Mouse (Mus musculus) frontal cortex, adult (tissue): ENCODE data around the gene Pnp2.
"Not testable (repeated sequence)": the region's sequence is repeated elsewhere in the genome, so short reads cannot be mapped to it uniquely, and the experiment has no call there.

Source experiments
- ATAC-seq: cut with Nextera tagmentation; 2 replicates; pipeline ENCODE4 v1.9.2; 2017; ENCODE audit warnings: mild to moderate bottlenecking, moderate library complexity, mixed read lengths; ENCODE audit not compliant: low TSS enrichment

The Pnp2 gene

DNA sequence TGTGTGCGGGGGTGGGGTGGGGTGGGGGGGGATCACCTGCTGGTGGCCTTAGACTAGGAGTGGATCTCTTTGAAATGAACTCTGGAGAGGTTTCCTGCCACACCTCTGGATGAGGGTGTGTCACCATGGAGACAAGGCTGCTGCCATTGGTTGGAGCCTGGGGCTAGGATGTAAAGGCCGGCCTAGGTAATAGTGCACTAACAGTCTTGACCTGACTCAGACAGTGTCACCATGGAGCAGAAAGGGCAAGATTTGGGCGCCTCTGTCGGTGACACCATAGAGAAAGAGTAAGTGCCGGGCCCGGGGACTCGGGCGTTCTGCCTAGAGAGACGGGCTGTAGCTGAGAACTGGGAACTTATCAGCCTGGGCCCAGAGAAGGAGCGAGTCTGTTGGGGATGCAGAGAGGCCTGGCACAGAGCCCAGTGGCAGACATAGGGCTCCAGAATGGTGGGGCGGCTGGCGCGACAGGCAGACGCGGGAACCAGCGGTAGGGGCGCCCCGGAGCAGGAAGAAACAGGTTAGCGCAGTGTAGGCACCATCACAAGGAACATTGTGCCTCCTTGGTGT lies at the start of gene Pnp2:
Gene Pnp2 (plus strand): TSS at position 51 of the 567 bp plus-strand sequence.
- ATAC-seq: peak; percentile 92

DNA sequence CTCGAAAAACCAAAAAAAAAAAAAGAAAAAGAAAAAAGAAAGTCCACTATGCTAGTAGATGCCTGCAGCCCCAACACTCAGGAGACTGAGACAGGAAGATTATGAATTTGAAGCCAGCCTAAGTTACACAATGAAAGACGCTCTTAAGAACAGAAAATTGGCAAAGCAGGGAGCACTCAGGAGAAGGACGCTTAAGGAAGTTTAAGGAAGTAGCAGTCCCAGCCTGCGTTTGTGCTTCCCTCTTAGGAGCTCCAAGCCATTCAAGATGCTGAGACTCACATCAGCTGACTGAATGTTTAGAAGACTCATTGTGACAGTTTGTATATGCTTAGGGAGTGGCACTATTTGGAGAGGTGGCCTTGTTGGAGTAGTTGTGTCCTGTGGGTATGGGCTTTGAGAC lies 47.7 kb upstream of the Pnp2 start:
- ATAC-seq: no peak

DNA sequence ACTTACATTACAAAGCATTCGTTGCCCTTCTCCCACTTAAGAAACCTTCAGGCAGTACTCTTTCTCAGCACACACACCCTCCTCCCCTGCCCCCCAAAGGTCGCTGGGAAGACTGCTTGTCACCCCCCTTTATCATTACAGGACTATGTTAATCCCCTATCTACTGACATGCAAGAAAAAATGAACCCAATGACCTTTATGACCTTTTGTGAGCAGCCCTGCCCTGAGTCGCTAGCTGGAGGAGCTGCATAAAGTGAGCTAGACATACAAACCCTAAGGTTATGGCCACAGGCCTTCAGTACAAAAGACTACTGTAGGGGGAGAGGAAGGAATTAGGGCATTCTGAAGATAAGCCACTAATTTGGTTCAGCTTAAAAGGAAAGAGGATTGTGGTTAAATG lies 44.4 kb upstream of the Pnp2 start:
- ATAC-seq: no peak

DNA sequence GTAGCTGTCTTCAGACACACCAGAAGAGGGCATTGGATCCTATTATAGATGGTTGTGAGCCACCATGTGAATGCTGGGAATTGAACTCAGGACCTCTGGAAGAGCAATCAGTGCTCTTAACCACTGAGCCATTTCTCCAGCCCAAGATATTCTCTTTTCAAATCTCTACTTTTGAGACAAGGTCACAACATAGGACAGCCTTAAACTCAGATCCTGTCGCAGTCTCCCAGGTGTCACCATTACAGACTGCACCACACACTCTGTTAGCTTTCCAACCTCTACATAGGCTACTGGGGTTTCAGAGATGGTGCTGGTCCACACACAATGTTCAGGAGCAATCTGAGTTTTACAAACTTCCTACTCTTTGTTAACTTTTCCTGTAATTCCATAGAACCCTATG lies 32.4 kb upstream of the Pnp2 start:
- not testable (repeated sequence) for ATAC-seq

DNA sequence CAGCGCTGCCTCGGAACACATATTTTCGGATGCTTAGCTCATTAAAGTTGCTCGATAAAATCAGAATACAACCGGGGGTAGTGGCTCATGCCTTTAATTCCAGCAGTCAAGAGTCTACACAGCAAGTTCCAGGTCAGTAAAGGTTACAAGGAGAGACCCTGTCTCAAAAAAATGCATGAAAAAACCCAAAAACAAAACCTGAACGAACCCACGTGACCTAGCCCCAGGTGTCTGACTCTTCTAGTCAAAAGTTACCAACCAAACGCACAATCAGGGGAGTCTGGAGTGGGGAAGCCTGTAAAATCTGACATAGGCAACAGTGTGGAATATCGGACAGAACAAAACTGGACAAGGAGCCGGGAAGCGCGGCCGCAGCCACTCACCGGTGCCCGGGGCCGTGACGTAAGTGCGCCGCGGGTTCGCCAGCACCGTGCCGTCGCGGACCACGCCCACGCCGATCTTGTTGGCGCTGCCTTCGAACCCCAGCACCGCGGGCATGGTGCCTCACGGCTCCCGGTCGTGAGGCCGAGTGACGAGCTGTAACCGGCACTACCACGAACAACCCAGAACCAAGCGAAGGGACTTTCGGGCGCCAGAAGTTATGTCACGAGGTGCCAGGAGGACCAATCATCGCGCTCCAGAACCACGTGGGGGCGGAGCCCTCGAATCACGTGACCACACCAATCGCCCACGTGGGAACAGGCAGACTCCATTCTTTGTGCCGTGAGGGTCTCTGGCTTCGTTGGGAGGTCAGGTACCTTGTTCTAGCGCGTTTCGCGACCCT lies 31.3 kb upstream of the Pnp2 start, which contains the start of the genes Osgep and Apex1:
Gene Osgep (minus strand): TSS at position 613 of the 784 bp plus-strand sequence.
Gene Apex1 (plus strand): TSS at position 688 of the 784 bp plus-strand sequence.
- peak; percentile 94 for ATAC-seq

DNA sequence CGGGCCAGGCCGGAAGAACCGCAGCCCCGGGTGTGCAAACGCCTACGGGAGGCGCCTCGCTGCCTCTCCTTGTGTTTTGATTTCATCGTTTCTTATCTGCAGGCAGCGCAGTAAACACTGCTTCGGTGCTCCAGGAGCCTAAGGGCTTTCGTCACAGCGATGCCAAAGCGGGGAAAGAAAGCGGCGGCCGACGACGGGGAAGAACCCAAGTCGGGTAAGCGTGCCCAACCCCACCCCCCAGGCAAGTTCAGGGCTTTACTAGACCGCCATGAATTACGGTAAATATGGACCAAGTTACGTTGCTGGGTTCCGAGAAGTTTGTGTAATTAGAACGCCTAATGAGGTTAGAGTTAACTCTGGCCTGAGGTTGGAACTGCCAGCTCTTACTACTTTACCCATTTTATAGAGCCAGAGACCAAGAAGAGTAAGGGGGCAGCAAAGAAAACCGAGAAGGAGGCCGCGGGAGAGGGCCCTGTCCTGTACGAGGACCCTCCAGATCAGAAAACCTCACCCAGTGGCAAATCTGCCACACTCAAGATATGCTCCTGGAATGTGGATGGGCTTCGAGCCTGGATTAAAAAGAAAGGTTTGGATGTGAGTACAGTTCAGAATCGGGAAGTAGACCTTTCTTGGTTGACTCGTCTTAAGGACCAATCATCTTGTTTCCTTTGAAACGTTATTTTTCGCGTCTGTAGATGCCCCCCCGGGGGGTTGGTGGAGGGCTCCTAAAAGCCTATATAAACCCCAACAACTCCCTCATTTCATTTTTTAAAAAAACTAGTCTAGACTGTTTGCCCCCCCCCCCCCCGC lies 30.5 kb upstream of the Pnp2 start:
- ATAC-seq: peak; percentile 64

DNA sequence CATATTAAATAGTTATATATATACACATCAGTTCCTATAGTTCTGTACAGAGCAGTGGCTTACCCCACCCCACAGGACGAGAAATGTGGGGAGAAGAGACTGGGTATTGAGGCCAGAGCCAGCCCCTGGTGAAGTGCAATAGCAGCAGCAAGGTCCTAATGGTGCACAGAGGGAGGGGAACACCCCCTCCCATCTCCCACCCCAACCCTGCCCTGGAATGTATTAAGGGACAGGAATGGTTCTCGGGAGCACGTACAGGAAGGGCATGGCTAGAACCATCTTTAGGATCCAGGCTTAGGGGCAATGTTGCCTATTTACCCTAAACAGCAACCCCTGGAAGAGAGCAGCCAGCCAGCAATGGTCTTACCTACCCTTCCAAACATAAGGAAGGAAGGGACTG lies 28.4 kb upstream of the Pnp2 start:
- ATAC-seq: no peak

DNA sequence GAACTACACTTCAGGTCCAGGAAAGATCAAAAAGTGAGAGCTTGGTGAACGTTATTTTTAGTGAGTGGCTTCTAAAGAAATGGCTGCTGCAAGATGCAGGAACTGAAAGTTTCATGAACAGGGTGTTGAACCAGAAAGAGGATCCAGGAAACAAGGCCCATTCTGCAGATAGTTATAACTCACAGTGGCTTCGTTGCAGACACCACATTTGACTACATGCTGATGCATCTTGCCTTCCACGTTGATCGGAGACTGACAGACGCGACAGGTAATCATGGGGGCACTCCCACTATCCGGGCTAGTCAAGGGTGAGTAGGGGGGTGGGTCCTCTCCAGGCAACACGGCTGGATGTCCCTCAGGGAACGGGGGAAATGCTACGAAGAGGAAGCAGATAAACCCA lies 25.8 kb upstream of the Pnp2 start:
- ATAC-seq: no peak

DNA sequence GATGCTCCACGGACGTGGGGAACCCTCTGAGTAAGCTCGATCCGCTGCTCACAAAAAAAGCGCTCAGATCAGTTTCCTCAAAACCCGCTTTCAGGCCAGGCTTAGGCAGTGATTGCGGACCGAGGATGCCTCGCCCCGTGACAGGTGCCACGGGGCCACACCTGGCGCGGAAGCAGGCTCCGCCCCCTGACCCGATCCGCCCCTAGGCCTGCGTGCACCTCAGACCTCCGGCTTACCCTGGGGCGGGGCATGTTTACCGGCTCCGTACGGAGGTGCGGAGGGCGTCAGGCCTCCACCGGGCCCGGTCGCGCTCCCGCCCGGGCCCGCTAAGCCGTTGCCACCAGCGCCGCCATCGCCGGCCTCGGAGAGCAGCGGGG lies 25.4 kb upstream of the Pnp2 start:
- ATAC-seq: peak; percentile 51

DNA sequence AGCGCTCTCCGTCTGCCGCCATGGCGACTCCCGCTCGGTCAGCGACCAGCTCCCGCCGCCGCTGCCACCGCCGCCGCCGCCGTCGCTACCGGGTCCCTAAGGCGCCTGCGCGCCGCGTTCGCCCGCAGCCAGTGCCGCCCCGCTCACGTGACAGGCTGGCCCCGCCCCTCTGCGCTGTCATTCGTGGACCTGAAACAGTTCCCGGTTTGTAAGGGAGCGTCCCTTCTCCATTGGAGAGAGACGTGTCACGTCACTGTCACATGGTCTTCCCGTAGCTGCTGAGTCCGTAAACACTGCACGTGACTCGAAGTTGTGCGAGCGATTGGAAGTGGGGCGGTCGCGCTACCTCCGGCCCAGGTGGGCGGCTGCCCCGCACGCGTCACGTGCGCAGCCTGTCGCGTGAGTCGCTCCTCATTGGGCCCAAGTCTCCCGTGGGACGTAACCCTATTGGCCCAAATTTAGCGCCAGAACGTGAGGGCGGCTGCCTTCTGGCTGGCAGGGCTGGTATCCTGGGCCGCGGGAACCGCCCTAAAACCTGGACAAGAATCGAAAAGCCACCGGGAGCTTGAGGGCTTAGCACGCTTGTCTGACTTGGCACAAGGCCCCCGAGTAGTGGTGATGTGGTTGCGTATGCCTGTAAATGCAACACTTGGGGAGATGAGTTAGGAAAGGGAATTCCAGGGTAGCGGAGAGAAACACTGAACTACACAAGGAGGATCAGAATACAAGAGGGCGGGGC lies 24.9 kb upstream of the Pnp2 start, which contains the start of the genes Pip4p1 and Pnp:
Gene Pip4p1 (minus strand): TSS at position 103 of the 739 bp plus-strand sequence.
Gene Pnp (plus strand): TSS at position 329 of the 739 bp plus-strand sequence.
- ATAC-seq: peak; percentile 95

DNA sequence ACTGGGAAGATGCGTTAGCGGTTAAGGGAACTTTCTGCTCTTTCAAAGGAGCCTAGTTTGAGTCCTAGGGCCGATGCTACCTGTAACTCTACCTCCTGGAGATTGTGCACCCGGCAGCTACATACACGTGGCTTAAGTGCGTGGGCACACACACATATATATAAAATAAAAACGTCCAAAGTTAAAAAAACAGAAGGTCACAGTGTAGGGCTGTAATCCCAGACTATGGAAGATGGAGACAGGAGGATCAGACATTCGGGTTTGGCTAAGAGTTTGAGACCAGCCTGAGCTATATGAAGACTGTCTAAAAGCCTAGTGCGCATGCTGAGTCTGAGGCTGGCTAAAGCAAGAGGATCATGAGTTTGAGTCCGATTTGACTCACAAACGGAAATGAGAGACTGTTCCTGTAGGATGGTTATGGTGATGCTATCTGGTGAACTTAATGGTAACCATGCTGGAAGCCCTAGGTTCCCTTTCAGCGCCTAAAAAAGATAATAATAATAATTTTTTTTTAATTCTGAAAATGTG lies 24.2 kb upstream of the Pnp2 start:
- no peak for ATAC-seq

DNA sequence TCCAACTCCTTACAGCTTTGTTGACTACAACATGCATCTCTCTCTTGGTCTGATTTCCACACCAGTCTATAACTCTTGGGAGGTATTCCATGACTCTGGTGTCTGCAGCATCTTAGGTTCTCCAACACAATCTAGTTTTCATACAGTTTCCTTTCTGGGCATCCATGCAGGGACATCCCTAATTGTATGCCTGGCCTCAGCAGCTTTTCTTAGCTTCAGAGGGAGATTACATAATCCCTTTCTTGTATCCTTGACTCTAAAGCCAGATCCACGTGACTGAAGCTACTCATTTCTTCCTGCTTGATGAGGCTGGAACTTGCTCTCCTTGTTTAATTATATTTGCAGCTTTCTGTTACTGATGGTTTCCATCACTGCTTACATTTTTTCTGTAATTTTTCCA lies 19.1 kb upstream of the Pnp2 start:
- ATAC-seq: 0 out of 2 replicates have a peak, but pooled peaks have one; percentile 44

DNA sequence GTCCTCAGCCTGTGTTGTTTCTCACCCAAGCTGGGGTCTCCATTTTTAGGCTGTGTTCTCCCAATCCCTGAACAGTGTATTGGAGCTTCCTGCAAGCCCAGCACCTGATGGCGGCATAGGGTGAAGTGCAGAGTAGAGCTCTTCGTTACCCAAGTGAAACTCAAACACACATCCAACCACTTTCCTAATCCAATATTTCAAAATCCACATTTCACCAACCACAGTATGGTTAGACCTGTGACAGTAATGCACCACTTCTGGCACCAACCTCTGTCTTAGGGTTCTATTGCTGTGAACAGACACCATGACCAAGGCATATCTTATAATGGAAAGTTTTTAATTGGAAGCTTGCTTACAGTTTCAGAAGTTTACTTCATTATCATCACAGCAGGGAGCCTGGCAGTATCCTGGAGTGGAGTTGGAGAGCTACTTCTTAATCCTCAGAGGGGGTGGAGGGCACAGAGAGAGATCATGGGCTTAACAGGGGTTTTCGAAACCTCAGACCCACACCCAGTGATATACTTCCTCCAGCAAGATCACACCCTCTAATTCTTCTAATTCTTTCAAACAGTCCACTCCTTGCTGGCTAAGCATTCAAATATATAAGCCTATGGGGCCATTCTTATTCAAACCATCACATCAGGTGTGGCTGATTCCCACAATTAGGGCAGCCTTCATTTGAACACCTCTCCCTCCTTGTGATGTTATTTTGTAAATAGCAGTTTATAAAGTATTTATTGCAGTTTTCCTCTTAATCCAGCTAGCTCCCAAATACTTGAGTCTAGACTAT lies 17.5 kb upstream of the Pnp2 start:
- no peak for ATAC-seq

DNA sequence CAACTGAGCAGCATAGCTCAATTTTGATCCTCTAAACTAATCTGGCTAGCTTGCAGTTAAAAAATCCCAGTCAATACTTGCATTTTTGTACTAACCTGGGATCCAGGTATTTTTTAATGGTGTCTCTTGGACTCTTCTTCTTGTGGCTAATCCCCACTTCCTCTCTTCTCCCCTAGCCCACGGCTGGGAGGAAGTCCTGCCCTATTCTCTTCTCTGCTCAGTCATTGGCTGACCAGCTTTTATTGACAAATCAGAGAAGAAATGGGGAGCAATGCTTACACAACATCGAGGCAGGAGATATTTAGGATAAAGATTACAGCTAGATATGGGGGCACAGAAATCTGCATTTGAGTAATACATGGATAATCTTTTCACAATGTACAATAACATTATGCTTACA lies 16.9 kb upstream of the Pnp2 start:
- no peak for ATAC-seq

DNA sequence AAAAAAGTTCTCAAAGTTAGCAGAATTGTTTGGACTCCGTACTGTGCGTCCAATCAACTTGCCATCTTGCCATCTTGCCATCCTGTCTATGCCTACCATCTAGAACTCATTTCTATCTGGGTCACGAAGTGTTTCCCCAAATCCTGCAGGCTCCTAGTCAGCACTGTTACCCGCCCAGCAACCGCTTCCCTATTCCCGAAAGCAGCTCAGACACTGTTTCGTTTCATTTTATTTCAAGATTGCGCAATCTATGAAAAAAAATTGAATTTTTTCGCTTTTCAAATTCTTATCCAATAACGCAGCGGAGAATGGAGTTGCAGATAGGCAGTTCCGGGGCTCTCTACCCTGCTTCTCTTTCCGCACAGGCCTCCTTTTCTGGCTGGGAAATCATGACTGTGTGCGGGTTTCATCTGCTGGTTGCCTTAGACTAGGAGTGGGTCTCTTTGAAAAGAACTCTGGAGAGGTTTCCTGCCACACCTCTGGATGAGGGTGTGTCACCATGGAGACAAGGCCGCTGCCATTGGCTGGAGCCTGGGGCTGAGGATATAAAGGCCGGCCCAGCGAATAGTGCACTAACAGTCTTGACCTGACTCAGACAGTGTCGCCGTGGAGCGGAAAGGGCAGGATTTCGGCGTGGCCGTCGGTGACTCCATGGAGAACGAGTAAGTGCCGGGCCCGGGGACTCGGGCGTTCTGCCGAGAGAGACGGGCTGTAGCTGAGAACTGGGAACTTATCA lies 11.7 kb upstream of the Pnp2 start, which contains the start of gene Gm49342:
Gene Gm49342 (plus strand): TSS at position 586 of the 736 bp plus-strand sequence.
- ATAC-seq: peak; percentile 96

DNA sequence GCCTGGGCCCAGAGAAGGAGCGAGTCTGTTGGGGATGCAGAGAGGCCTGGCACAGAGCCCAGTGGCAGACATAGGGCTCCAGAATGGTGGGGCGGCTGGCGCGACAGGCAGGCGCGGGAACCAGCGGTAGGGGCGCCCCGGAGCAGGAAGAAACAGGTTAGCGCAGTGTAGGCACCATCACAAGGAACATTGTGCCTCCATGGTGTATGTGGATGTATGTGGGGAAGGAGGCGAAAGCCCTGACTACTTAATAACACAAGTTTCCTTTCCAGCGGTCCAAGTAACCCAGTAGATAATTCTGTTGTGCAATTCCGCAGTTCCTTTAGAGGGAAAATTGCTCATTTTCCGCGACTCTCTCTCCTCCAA lies 11.1 kb upstream of the Pnp2 start:
- peak; percentile 90 for ATAC-seq

DNA sequence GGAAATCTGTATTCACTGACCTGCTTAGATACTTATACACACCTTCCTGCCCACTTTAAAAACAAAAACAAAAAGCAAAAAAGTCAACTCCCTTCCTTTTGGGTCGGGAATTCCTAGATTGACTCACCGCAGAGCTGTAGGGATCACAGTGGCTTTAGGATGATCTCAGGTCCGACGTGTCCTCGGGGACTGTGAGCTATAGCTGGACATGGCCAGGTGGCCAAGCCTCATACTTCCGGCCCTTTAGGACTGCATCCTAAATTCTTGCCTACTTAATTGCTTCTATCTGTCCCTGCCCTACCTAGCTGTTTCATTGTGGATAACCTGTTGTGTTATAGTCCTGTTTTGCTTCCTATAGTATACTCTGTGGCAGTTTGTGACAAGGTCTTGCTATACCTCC lies 10.7 kb upstream of the Pnp2 start:
- not testable (repeated sequence) for ATAC-seq

DNA sequence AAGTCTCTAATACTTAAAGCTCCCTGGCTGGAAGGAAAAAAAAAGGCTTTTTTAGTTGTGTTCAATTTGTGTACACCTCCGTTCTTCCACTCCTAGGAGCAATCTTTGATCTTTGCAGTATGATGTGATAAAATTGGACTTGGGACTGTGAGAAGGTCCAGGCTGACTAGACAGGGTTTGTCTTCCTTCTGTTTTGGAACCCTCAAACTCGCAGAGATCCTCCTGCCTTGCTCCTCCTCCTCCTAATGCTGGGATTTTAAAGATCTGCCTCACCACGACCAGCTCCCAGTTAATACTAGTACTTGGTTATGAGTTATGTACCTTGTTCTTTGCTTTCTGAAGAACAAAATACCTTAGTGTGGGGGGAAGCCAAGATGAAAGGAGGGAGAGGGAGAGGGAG lies 10.3 kb upstream of the Pnp2 start:
- ATAC-seq: not testable (repeated sequence)

DNA sequence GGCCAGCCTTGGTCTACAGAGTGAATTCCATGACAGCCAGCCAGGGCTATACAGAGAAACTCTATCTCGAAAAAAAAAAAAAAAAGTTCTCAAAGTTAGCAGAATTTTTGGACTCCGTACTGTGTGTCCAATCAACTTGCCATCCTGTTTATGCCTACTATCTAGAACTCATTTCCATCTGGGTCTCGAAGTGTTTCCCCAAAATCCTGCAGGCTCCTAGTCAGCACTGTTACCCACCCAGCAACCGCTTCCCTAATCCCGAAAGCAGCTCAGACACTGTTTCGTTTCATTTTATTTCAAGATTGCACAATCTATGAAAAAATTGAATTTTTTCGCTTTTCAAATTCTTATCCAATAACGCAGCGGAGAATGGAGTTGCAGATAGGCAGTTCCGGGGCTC lies 305 bp upstream of the Pnp2 start:
- 0 out of 2 replicates have a peak, but pooled peaks have one; percentile 11 for ATAC-seq

DNA sequence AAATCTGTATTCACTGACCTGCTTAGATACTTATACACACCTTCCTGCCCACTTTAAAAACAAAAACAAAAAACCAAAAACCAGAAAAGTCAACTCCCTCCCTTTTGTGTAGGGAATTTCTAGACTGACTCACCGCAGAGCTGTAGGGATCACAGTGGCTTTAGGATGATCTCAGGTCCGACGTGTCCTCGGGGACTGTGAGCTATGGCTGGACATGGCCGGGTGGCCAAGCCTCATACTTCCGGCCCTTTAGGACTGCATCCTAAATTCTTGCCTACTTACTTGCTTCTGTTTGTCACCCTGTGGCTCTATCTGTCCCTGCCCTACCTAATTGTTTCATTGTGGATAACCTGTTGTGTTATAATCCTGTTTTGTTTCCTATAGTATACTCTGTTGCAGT lies 932 bp downstream of the Pnp2 start:
- ATAC-seq: not testable (repeated sequence)
